Mouse (Mus musculus): ENCODE measurements around the gene Lgi2. TPM values are rescaled to one million over a fixed set of nuclear protein-coding genes. Genes with fewer than 3 reads are reported as not detected.

The Lgi2 gene
- polyA plus RNA-seq, 1 experiment from 2014 or later, result 3.9 TPM

- Histone ChIP-seq H3K36me3 (ENCODE audit: control insufficient read depth, insufficient read depth, low read length) (no peaks in the 10 kb centered on the region), H3K4me2 (replicated peaks; ENCODE audit: low read depth, low read length) (no peak overlapping the region), H3K9ac (ENCODE audit: low read depth, low read length) (no peak overlapping the region), H3K4me3 (ENCODE audit: low read length) (no peak overlapping the region), H3K9me3 (ENCODE audit: control insufficient read depth, low read length) (no peaks in the 10 kb centered on the region), H3K27me3 (ENCODE audit: control insufficient read depth, insufficient read depth, low read length) (no peaks in the 10 kb centered on the region), H3K27ac (ENCODE audit: low read depth, low read length) (no peak overlapping the region), H3K4me1 (ENCODE audit: control insufficient read depth, insufficient read depth, low read length) (no peaks in the 10 kb centered on the region)
- WGBS, result 74% methylated on average over 4 of the region's 4 CpGs
- no peak for ATAC-seq (ENCODE audit: low FRiP score, low TSS enrichment)
Observed at GRCm38 (mm10) chr5:52588650-52589049, 22.4 kb upstream of the Lgi2 start.

- Histone ChIP-seq H3K27me3 (ENCODE audit: control insufficient read depth, insufficient read depth, low read length) (no peaks in the 10 kb centered on the region), H3K4me2 (replicated peaks; ENCODE audit: low read depth, low read length) (no peak overlapping the region), H3K9ac (ENCODE audit: low read depth, low read length) (no peak overlapping the region), H3K4me3 (ENCODE audit: low read length) (no peak overlapping the region), H3K36me3 (ENCODE audit: control insufficient read depth, insufficient read depth, low read length) (no peaks in the 10 kb centered on the region), H3K9me3 (ENCODE audit: control insufficient read depth, low read length) (no peaks in the 10 kb centered on the region), H3K27ac (ENCODE audit: low read depth, low read length) (no peak overlapping the region), H3K4me1 (ENCODE audit: control insufficient read depth, insufficient read depth, low read length) (no peaks in the 10 kb centered on the region)
- WGBS, result 88% methylated on average over 9 of the region's 9 CpGs
- ATAC-seq (ENCODE audit: low FRiP score, low TSS enrichment), result no peak
Observed at GRCm38 (mm10) chr5:52587291-52587733, 21.1 kb upstream of the Lgi2 start.

- ATAC-seq (ENCODE audit: low FRiP score, low TSS enrichment), result no peak
- Histone ChIP-seq H3K4me1 (ENCODE audit: control insufficient read depth, insufficient read depth, low read length) (no peaks in the 10 kb centered on the region), H3K27me3 (ENCODE audit: control insufficient read depth, insufficient read depth, low read length) (no peaks in the 10 kb centered on the region), H3K4me3 (ENCODE audit: low read length) (no peak overlapping the region), H3K4me2 (replicated peaks; ENCODE audit: low read depth, low read length) (no peak overlapping the region), H3K9me3 (ENCODE audit: control insufficient read depth, low read length) (peaks cover 13% of the 10 kb centered on the region), H3K9ac (ENCODE audit: low read depth, low read length) (no peak overlapping the region), H3K27ac (ENCODE audit: low read depth, low read length) (no peak overlapping the region), H3K36me3 (ENCODE audit: control insufficient read depth, insufficient read depth, low read length) (no peaks in the 10 kb centered on the region)
- 63% methylated on average over 1 of the region's 1 CpGs for WGBS
Observed at GRCm38 (mm10) chr5:52572572-52572971, 6.3 kb upstream of the Lgi2 start.

- Histone ChIP-seq H3K4me3 (ENCODE audit: low read length) (no peak overlapping the region), H3K27ac (ENCODE audit: low read depth, low read length) (no peak overlapping the region), H3K4me2 (replicated peaks; ENCODE audit: low read depth, low read length) (no peak overlapping the region), H3K4me1 (ENCODE audit: control insufficient read depth, insufficient read depth, low read length) (no peaks in the 10 kb centered on the region), H3K9me3 (ENCODE audit: control insufficient read depth, low read length) (peaks cover 16% of the 10 kb centered on the region), H3K36me3 (ENCODE audit: control insufficient read depth, insufficient read depth, low read length) (no peaks in the 10 kb centered on the region), H3K9ac (ENCODE audit: low read depth, low read length) (no peak overlapping the region), H3K27me3 (ENCODE audit: control insufficient read depth, insufficient read depth, low read length) (0 out of 2 replicates have a peak, but pooled peaks cover under 1% of the 10 kb centered on the region)
- no peak for ATAC-seq (ENCODE audit: low FRiP score, low TSS enrichment)
- 65% methylated on average over 6 of the region's 6 CpGs for WGBS
Observed at GRCm38 (mm10) chr5:52570746-52571145, 4.5 kb upstream of the Lgi2 start.

- 4% methylated on average over 16 of the region's 17 CpGs for WGBS
- Histone ChIP-seq H3K9me3 (ENCODE audit: control insufficient read depth, low read length) (peaks cover 8% of the 10 kb centered on the region), H3K4me2 (replicated peaks; ENCODE audit: low read depth, low read length) (peak overlapping the region; percentile 98), H3K27ac (ENCODE audit: low read depth, low read length) (no peak overlapping the region), H3K36me3 (ENCODE audit: control insufficient read depth, insufficient read depth, low read length) (no peaks in the 10 kb centered on the region), H3K4me1 (ENCODE audit: control insufficient read depth, insufficient read depth, low read length) (peaks cover 8% of the 10 kb centered on the region; the same call in 1 of the 2 replicates), H3K9ac (ENCODE audit: low read depth, low read length) (peak overlapping the region; percentile 74), H3K27me3 (ENCODE audit: control insufficient read depth, insufficient read depth, low read length) (0 out of 2 replicates have a peak, but pooled peaks cover 2% of the 10 kb centered on the region), H3K4me3 (ENCODE audit: low read length) (peak overlapping the region; percentile 62)
- peak; percentile 58; the same call in 1 of the 2 replicates for ATAC-seq (ENCODE audit: low FRiP score, low TSS enrichment)
Observed at GRCm38 (mm10) chr5:52565214-52565812, 949 bp downstream of the Lgi2 start.

GRCm38 (mm10) chr5:52564351-52564750 lies 1.9 kb downstream of the Lgi2 start:
- H3K27ac ChIP-seq (ENCODE audit: low read depth, low read length), result no peak overlapping the region
- H3K4me2 ChIP-seq (replicated peaks; ENCODE audit: low read depth, low read length), result peak overlapping the region; percentile 98; the same call in 1 of the 2 replicates
- H3K27me3 ChIP-seq (ENCODE audit: control insufficient read depth, insufficient read depth, low read length), result 0 out of 2 replicates have a peak, but pooled peaks cover 2% of the 10 kb centered on the region
- H3K9me3 ChIP-seq (ENCODE audit: control insufficient read depth, low read length), result peaks cover 8% of the 10 kb centered on the region
- H3K9ac ChIP-seq (ENCODE audit: low read depth, low read length), result no peak overlapping the region
- H3K36me3 ChIP-seq (ENCODE audit: control insufficient read depth, insufficient read depth, low read length), result no peaks in the 10 kb centered on the region
- WGBS, result 45% methylated on average over 3 of the region's 3 CpGs
- peaks cover 8% of the 10 kb centered on the region; the same call in 1 of the 2 replicates for H3K4me1 ChIP-seq (ENCODE audit: control insufficient read depth, insufficient read depth, low read length)
- peak overlapping the region; percentile 62; the same call in 1 of the 2 replicates for H3K4me3 ChIP-seq (ENCODE audit: low read length)
- no peak for ATAC-seq (ENCODE audit: low FRiP score, low TSS enrichment)

- 82% methylated on average over 8 of the region's 8 CpGs for WGBS
- Histone ChIP-seq H3K4me2 (replicated peaks; ENCODE audit: low read depth, low read length) (no peak overlapping the region), H3K4me1 (ENCODE audit: control insufficient read depth, insufficient read depth, low read length) (peaks cover 5% of the 10 kb centered on the region; the same call in 1 of the 2 replicates), H3K9ac (ENCODE audit: low read depth, low read length) (no peak overlapping the region), H3K36me3 (ENCODE audit: control insufficient read depth, insufficient read depth, low read length) (no peaks in the 10 kb centered on the region), H3K27ac (ENCODE audit: low read depth, low read length) (no peak overlapping the region), H3K9me3 (ENCODE audit: control insufficient read depth, low read length) (no peaks in the 10 kb centered on the region), H3K27me3 (ENCODE audit: control insufficient read depth, insufficient read depth, low read length) (no peaks in the 10 kb centered on the region; the same call in 1 of the 2 replicates), H3K4me3 (ENCODE audit: low read length) (no peak overlapping the region)
- ATAC-seq (ENCODE audit: low FRiP score, low TSS enrichment), result no peak
Observed at GRCm38 (mm10) chr5:52560240-52560639, 6.0 kb downstream of the Lgi2 start.

GRCm38 (mm10) chr5:52555526-52555925 lies 10.7 kb downstream of the Lgi2 start:
- Histone ChIP-seq H3K27ac (ENCODE audit: low read depth, low read length) (no peak overlapping the region), H3K9me3 (ENCODE audit: control insufficient read depth, low read length) (no peaks in the 10 kb centered on the region), H3K36me3 (ENCODE audit: control insufficient read depth, insufficient read depth, low read length) (no peaks in the 10 kb centered on the region), H3K4me2 (replicated peaks; ENCODE audit: low read depth, low read length) (no peak overlapping the region), H3K27me3 (ENCODE audit: control insufficient read depth, insufficient read depth, low read length) (no peaks in the 10 kb centered on the region; the same call in 1 of the 2 replicates), H3K4me3 (ENCODE audit: low read length) (no peak overlapping the region), H3K4me1 (ENCODE audit: control insufficient read depth, insufficient read depth, low read length) (no peaks in the 10 kb centered on the region), H3K9ac (ENCODE audit: low read depth, low read length) (no peak overlapping the region)
- 77% methylated on average over 7 of the region's 7 CpGs for WGBS
- ATAC-seq (ENCODE audit: low FRiP score, low TSS enrichment), result no peak

GRCm38 (mm10) chr5:52551318-52551632 lies 15.0 kb downstream of the Lgi2 start:
- no peaks in the 10 kb centered on the region for H3K4me1 ChIP-seq (ENCODE audit: control insufficient read depth, insufficient read depth, low read length)
- no peak overlapping the region for H3K27ac ChIP-seq (ENCODE audit: low read depth, low read length)
- no peak overlapping the region for H3K9ac ChIP-seq (ENCODE audit: low read depth, low read length)
- H3K9me3 ChIP-seq (ENCODE audit: control insufficient read depth, low read length), result no peaks in the 10 kb centered on the region
- H3K4me2 ChIP-seq (replicated peaks; ENCODE audit: low read depth, low read length), result no peak overlapping the region
- ATAC-seq (ENCODE audit: low FRiP score, low TSS enrichment), result no peak
- no peak overlapping the region for H3K4me3 ChIP-seq (ENCODE audit: low read length)
- H3K36me3 ChIP-seq (ENCODE audit: control insufficient read depth, insufficient read depth, low read length), result no peaks in the 10 kb centered on the region
- H3K27me3 ChIP-seq (ENCODE audit: control insufficient read depth, insufficient read depth, low read length), result no peaks in the 10 kb centered on the region
- WGBS, result 80% methylated on average over 3 of the region's 3 CpGs

Data from kidney, embryonic 14.5 days (tissue).